Mouse (Mus musculus): ENCODE measurements at regions not wholly inside any gene's neighbourhood (a gene's known extent, or its start where the extent isn't known, plus 50 kb on each side); places are given as distances from the start of the nearest gene placed in this dataset.
"Not testable (repeated sequence)": the region's sequence is repeated elsewhere in the genome, so short reads cannot be mapped to it uniquely, and the experiment has no call there.

DNA sequence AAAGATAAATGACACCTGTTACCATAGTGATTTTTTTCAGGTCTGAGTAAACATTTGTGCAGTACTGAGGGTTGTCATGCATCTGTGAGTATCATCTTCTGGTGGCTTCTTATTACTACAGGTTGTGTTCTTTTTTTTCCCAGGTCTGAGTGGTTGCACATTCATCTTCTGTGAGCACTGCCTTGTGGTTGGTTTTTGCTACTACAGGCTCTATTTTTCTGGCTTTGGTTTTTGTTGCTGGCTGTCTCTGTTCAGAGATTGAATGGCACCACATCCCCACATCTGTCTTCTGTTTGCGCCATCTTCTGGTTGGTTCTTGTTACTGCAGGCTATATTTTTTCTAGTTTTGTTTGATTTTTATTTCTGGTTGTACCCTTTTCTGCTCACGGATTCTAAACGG, 101.3 kb upstream of the Gm4070 start:
- in situ Hi-C loops (cut with MboI, MseI): loop anchor here (5.0 kb wide), 1 partner anchor 247 kb away; no protein-coding TSS in a partner anchor

DNA sequence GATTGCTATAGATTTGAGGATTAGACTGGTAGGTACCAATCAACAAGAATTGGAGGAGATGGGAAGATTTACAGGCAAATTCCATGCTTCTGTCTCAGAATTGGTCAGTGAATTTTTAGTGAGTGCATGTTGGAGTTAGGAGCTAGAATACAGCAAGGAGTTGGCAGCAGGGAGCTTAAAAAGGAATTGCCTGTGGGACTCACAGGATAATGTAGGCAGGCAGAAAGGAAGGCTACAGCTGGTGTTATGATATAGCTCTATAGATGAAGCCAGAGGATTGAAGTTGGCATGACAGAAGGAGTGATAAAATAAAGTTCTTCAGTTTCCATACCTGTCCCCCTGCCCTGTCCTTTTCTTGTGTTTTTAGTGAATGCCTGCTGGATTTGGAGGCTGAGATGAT, 82.8 kb upstream of the Gm4070 start:
- in situ Hi-C loops (cut with MboI, MseI): not testable (repeated sequence)

DNA sequence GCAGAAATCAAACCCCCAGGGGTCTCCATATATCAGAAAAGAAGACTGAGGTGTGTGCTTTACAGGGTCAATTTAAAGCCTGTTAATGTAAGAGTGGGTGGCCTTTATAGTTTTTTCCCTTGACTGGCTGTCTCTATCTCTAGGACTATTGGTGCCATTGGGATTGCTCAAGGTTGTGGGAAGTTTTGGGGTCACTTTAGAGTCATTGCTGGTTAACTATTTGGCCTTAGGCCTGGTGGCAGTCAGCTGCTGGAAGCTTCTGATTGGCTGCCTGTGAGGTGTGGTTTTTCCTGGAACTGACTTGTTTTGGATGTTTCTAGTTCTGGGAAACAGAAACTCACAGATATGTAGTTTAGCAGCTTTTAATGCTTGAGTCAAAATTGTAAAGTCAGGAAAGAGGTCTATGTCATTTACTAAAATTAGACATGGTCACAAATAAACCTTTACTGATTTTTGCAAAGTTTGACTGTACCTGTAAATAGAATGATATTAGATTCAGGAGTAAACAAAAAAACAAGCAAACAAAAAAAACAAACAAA, 77.9 kb upstream of the Gm4070 start:
- in situ Hi-C loops (cut with MboI, MseI): loop anchor here (5.0 kb wide), 1 partner anchor 241 kb away; no protein-coding TSS in a partner anchor
